In genomic region chr11:100192992-100193391, GRCm38 (mm10) we compare ENCODE assay signal across 18 mouse cellular contexts. TPM values are rescaled to one million over a fixed set of nuclear protein-coding genes. Genes with fewer than 3 reads are reported as not detected.
DNase-seq lines count a peak whose midpoint lies in the region; ATAC-seq lines count a peak whose summit lies in the region.
"Had no signal": no experiment of that assay in that cellular context is flagged by ENCODE, and none has a peak within 500 bp of the region (broad histone marks: within the 10 kb centered on the region; RNA-seq: fewer than 3 reads in every experiment).

Gene Krt9 (minus strand): TSS chr11:100193246.

- ATAC-seq in erythroblast, adult 5-6 weeks (replicated peaks; ENCODE audit: low FRiP score, poor library complexity, severe bottlenecking), result no peak
- ATAC-seq: forebrain, postnatal 0 days; intestine, embryonic 16.5 days had no signal

- DNase-seq in layer of hippocampus, adult 8-10 months (ENCODE audit: low spot score in 2 of 2), result peak; percentile 28 to 30
- no peak for DNase-seq in layer of hippocampus, postnatal 10 days (ENCODE audit: low spot score in 2 of 2)
- DNase-seq in frontal cortex, adult 2 months (ENCODE audit: extremely low spot score in 1 of 2, low spot score in 1 of 2), result peak; percentile 29 to 63
- peak; percentile 39 to 73 for DNase-seq in left cerebral cortex, adult 8-10 months (ENCODE audit: low spot score in 2 of 2)
- peak; percentile 56 for DNase-seq in right cerebral cortex, postnatal 25 days
- no peak for DNase-seq in thymus, postnatal 25 days
- DNase-seq: cerebellum, adult 2 months; forebrain, postnatal 0 days; lung, postnatal 14 days; retina, postnatal 1 day; thymus, adult 18-20 months had no signal

RNA-seq across cellular contexts. Expression of gene Krt9, which starts in this region (rescaled TPM):
- 1 to 10 TPM; 3.4 to 5.7 (median 3.8) TPM for total RNA-seq in layer of hippocampus, adult 8-10 months (2022)
- total RNA-seq in layer of hippocampus, postnatal 10 days (2021), result 1 to 10 TPM; 1.1 to 1.2 TPM
- 8.3 and 9.4 TPM in 2 replicates for polyA plus RNA-seq in frontal cortex, adult 2 months (2012; rRNA removed)
- total RNA-seq in left cerebral cortex, adult 8-10 months (2022), result 1 to 10 TPM; 4.2 to 5.0 (median 4.4) TPM
- not detected in 2 replicates for total RNA-seq in erythroblast, adult 5-6 weeks (2015; ENCODE audit: low replicate concordance)
- 0.28 TPM in 1 of 2 replicates, not detected in the other for total RNA-seq in erythroblast, adult 5-6 weeks (2017; ENCODE audit: low replicate concordance)
- total RNA-seq: CH12.LX; forebrain, postnatal 0 days had no signal
- polyA plus RNA-seq: erythroblast, embryonic 14.5 days; heart, embryonic 14.5 days; intestine, embryonic 16.5 days; liver, embryonic 15.5 days; midbrain, embryonic 11.5 days had no signal

Comparison
In these comparisons a context has a peak if more than half of its experiments do, and no peak if none do; other contexts are left out.
1. DNase-seq: peak in layer of hippocampus, adult 8-10 months (2 of 2), frontal cortex, adult 2 months (2 of 2), left cerebral cortex, adult 8-10 months (2 of 2) and right cerebral cortex, postnatal 25 days (single experiment); none in layer of hippocampus, postnatal 10 days (0 of 2) and thymus, postnatal 25 days (single experiment).